Mouse (Mus musculus) lung, embryonic 16.5 days (tissue): ENCODE data around the gene Elavl3. TPM values are rescaled to one million over a fixed set of nuclear protein-coding genes. Genes with fewer than 3 reads are reported as not detected.

ENCODE experiments used
- ATAC-seq: fragments of 200-750 bp; cut with Nextera tagmentation; 2 replicates; pipeline ENCODE4 v1.8.0; 2017; ENCODE audit warnings: low read depth, mild to moderate bottlenecking, moderate library complexity
- H3K27ac ChIP-seq: fragments of 300-500 bp; sonication (generic); 2 replicates; pipeline ENCODE4 v1.5.1; 2014; ENCODE audit warnings: mild to moderate bottlenecking, control low read depth, low read length
- H3K27me3 ChIP-seq: fragments of 300-500 bp; sonication (generic); 2 replicates; pipeline ENCODE4 v1.6.1; 2014; ENCODE audit warnings: low read depth, low read length, mixed read lengths; ENCODE audit not compliant: control insufficient read depth, insufficient read depth
- H3K36me3 ChIP-seq: fragments of 300-500 bp; sonication (generic); 2 replicates; pipeline ENCODE4 v1.6.1; 2014; ENCODE audit warnings: low read length; ENCODE audit not compliant: control insufficient read depth, insufficient read depth
- H3K4me1 ChIP-seq: fragments of 300-500 bp; sonication (generic); replicated peaks from 2 replicates; pipeline ENCODE4 v1.6.1; 2014; ENCODE audit warnings: low read length, mixed read lengths; ENCODE audit not compliant: control insufficient read depth, insufficient read depth
- H3K4me2 ChIP-seq: fragments of 300-500 bp; sonication (generic); 2 replicates; pipeline ENCODE4 v1.6.1; 2014; ENCODE audit warnings: low read depth, low read length, control low read depth
- H3K4me3 ChIP-seq: fragments of 300-500 bp; sonication (generic); 2 replicates; pipeline ENCODE4 v1.5.1; 2014; ENCODE audit warnings: mild to moderate bottlenecking, low read length, control low read depth
- H3K9ac ChIP-seq: fragments of 300-500 bp; sonication (generic); 2 replicates; pipeline ENCODE4 v1.6.1; 2014; ENCODE audit warnings: low read length, control low read depth
- H3K9me3 ChIP-seq: fragments of 300-500 bp; sonication (generic); 2 replicates; pipeline ENCODE4 v1.6.1; 2016; ENCODE audit warnings: low read length; ENCODE audit not compliant: control insufficient read depth
- WGBS: fragments of 180-500 bp; shearing (Covaris S2); extraction: QIAGEN DNeasy Blood & Tissue Kit; methylation state at CpG from one replicate; pipeline ENCODE4 v1.1.7; 2014; 5-methylcytosine and 5-hydroxymethylcytosine counted together
- polyA plus RNA-seq: library from polyadenylated mRNA; unstranded; fragments of >200 nt; fragmentation: Nextera tagmentation; extraction: Ambion mirVana; gene quantifications from 2 replicates; pipeline ENCODE4 v1.2.1, GENCODE M21; 2015

Elavl3 gene
- polyA plus RNA-seq, 1 experiment from 2014 or later: 0.18 TPM

- ATAC-seq: peak; percentile 99
- Histone ChIP-seq H3K4me2 (peak within 1 kb of the TSS; percentile 71), H3K4me1 (peaks cover 12% of the 10 kb centered on the region), H3K27ac (peak within 1 kb of the TSS; percentile 29; the same call in 1 of the 2 replicates), H3K27me3 (no peaks in the 10 kb centered on the region; the same call in 1 of the 2 replicates), H3K36me3 (peaks cover 22% of the 10 kb centered on the region), H3K4me3 (peak within 1 kb of the TSS; percentile 71), H3K9me3 (no peaks in the 10 kb centered on the region), H3K9ac (peak within 1 kb of the TSS; percentile 75)
- WGBS: 6% methylated on average over 57 of the region's 57 CpGs
Observed at GRCm38 (mm10) chr9:22002194-22003162, 49.3 kb downstream of the Elavl3 start, which contains the start of the genes Ccdc151 and Prkcsh. Ccdc151 (minus strand) TSS chr9:22002634. Prkcsh (plus strand) TSS chr9:22002806.

GRCm38 (mm10) chr9:22001633-22002032, 50.2 kb downstream of the Elavl3 start:
- Histone ChIP-seq H3K36me3 (peaks cover 15% of the 10 kb centered on the region), H3K9ac (no peak overlapping the region), H3K4me1 (peaks cover 12% of the 10 kb centered on the region), H3K9me3 (no peaks in the 10 kb centered on the region), H3K27ac (no peak overlapping the region), H3K4me2 (no peak overlapping the region), H3K27me3 (no peaks in the 10 kb centered on the region; the same call in 1 of the 2 replicates), H3K4me3 (no peak overlapping the region)
- 88% methylated on average over 4 of the region's 4 CpGs for WGBS
- ATAC-seq: no peak

- H3K9me3 ChIP-seq: no peaks in the 10 kb centered on the region
Observed at GRCm38 (mm10) chr9:22000296-22000695, 51.5 kb downstream of the Elavl3 start.

GRCm38 (mm10) chr9:21996178-21996867, 55.5 kb downstream of the Elavl3 start:
- no peak overlapping the region for H3K27ac ChIP-seq
- no peaks in the 10 kb centered on the region for H3K36me3 ChIP-seq
- peaks cover 9% of the 10 kb centered on the region for H3K27me3 ChIP-seq
- ATAC-seq: no peak
- WGBS: 80% methylated on average over 3 of the region's 3 CpGs
- H3K9me3 ChIP-seq: no peaks in the 10 kb centered on the region
- no peak overlapping the region for H3K4me2 ChIP-seq
- H3K4me3 ChIP-seq: no peak overlapping the region
- no peaks in the 10 kb centered on the region for H3K4me1 ChIP-seq
- H3K9ac ChIP-seq: no peak overlapping the region

More at GRCm38 (mm10) chr9:22000296-22000695, 51.5 kb downstream of the Elavl3 start:
- Histone ChIP-seq H3K36me3 (peaks cover 10% of the 10 kb centered on the region), H3K9ac (no peak overlapping the region), H3K27ac (no peak overlapping the region), H3K4me2 (no peak overlapping the region), H3K27me3 (no peaks in the 10 kb centered on the region; the same call in 1 of the 2 replicates), H3K4me1 (peaks cover 12% of the 10 kb centered on the region), H3K4me3 (no peak overlapping the region)
- WGBS: 84% methylated on average over 6 of the region's 6 CpGs
- ATAC-seq: no peak

GRCm38 (mm10) chr9:21992227-21992626, 59.6 kb downstream of the Elavl3 start:
- 74% methylated on average over 4 of the region's 4 CpGs for WGBS
- no peak overlapping the region for H3K27ac ChIP-seq
- ATAC-seq: no peak
- H3K9me3 ChIP-seq: no peaks in the 10 kb centered on the region
- H3K27me3 ChIP-seq: peaks cover 49% of the 10 kb centered on the region
- peaks cover 7% of the 10 kb centered on the region for H3K4me1 ChIP-seq
- H3K4me2 ChIP-seq: no peak overlapping the region
- H3K9ac ChIP-seq: no peak overlapping the region
- no peak overlapping the region for H3K4me3 ChIP-seq
- H3K36me3 ChIP-seq: no peaks in the 10 kb centered on the region

- peaks cover 7% of the 10 kb centered on the region for H3K4me1 ChIP-seq
- WGBS: under 1% methylated on average over 42 of the region's 42 CpGs
- no peaks in the 10 kb centered on the region for H3K36me3 ChIP-seq
- no peak within 1 kb of the TSS for H3K27ac ChIP-seq
- H3K4me2 ChIP-seq: peak within 1 kb of the TSS; percentile 77
- H3K9me3 ChIP-seq: no peaks in the 10 kb centered on the region
- peak within 1 kb of the TSS; percentile 54 for H3K9ac ChIP-seq
- ATAC-seq: peak; percentile 85
- H3K4me3 ChIP-seq: peak within 1 kb of the TSS; percentile 56
- H3K27me3 ChIP-seq: peaks cover 51% of the 10 kb centered on the region
Observed at GRCm38 (mm10) chr9:21989230-21990110, 62.4 kb downstream of the Elavl3 start, which contains the start of gene Rgl3. Rgl3 (minus strand) TSS chr9:21989446.

GRCm38 (mm10) chr9:21988421-21989101, 63.3 kb downstream of the Elavl3 start:
- peak overlapping the region; percentile 77 for H3K4me2 ChIP-seq
- no peaks in the 10 kb centered on the region for H3K36me3 ChIP-seq
- WGBS: under 1% methylated on average over 32 of the region's 32 CpGs
- no peak overlapping the region for H3K27ac ChIP-seq
- peaks cover 7% of the 10 kb centered on the region for H3K4me1 ChIP-seq
- no peaks in the 10 kb centered on the region for H3K9me3 ChIP-seq
- peak; percentile 63 for ATAC-seq
- H3K4me3 ChIP-seq: peak overlapping the region; percentile 56
- H3K9ac ChIP-seq: peak overlapping the region; percentile 54
- peaks cover 51% of the 10 kb centered on the region for H3K27me3 ChIP-seq
